Mouse (Mus musculus) urinary bladder, postnatal 36 days (tissue): ENCODE measurements around the gene Dnmt1.

Source experiments
- DNase-seq, 2 experiments: peaks; one replicate each; pipeline ENCODE4 v3.0.0; 2022; ENCODE audit warnings: low spot score in 2 of 2, mixed read lengths in 1 of 2

Gene Dnmt1

DNA sequence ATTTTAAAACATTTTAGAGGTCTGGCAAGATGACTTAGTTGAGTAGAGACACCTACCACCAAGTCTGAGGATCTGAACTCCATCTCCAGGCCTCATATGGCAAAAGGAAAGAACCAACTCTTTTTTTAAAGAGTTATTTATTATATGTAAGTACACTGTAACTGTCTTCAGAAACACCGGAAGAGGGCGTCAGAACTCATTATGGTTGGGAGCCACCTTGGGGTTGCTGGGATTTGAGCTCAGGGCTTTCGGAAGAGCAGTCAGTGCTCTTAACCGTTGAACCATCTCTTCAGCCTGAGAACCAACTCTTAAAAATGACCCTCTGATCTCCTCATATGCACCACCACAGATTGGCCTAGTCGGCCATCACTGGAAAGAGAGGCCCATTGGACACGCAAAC, 72.5 kb downstream of the Dnmt1 start:
- no peak for DNase-seq

DNA sequence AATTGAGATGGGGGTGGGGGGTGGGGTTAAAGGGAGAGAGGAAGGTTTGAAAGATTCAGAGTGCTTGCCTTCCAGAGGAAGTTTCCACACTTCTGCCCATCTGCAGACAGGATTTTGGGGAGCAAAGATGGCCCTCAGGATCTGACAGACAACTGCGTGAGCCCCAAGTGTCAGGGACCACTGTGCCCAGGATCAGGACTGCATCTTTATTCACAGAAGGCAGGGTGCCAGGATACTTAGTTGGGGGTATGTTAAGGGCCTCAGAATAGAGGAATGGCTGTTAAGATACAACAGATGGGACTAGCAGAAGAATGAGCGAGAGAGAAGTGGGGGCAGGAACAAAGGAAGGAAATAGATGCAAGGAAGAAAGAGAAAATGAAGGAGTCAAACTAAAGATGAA, 73.1 kb downstream of the Dnmt1 start:
- no peak for DNase-seq

DNA sequence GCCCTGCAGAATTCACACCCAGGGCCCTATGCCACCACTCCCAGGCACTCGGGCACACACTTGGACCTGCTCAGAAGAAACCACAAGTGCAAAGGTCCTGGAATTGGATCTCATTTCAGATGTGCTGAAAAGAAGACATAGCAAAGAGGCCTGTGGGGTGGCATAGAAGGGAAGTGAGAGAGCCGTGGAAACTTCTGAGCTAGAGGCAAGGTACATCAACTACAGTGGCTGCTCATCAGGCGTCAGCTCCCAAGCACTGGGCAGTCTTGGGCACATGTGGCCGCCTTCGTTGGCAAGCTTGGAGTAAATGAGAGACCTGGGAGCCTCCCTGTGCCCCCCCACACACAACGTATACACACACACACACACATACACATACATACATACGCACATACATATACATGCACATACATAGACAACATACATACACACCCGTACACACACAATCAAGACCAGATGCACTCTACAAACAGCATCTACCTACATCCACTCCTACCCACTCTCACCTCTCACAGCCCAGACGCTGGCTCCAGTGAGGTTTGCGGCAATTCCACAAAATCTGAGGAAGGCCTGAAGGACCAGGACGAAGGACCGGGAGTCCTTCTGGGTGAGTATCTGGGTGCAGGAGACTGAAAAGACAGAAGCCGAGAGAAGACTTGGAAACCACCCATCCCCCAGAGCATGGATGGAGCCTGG, 80.4 kb downstream of the Dnmt1 start, which contains the start of gene Angptl6:
Angptl6 (minus strand) TSS at position 631 of the 696 bp plus-strand sequence.
- no peak for DNase-seq

DNA sequence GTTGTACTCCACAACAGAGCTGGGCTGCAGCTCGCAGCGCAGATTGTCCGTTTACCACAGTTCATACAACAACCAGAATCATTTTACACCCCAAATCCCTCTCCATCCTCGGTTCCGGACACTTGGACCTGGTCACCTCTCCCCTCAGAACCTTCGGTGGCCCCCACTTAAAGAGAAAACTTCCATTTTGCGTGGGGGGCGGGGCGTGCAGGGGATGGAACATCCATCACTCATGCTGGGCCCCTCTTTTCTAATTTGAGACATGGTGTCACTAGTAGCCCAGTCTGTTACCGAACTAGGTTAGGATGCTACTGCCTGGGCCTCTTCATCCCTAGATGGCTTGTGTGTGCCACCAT, 81.0 kb downstream of the Dnmt1 start:
- DNase-seq, result no peak

DNA sequence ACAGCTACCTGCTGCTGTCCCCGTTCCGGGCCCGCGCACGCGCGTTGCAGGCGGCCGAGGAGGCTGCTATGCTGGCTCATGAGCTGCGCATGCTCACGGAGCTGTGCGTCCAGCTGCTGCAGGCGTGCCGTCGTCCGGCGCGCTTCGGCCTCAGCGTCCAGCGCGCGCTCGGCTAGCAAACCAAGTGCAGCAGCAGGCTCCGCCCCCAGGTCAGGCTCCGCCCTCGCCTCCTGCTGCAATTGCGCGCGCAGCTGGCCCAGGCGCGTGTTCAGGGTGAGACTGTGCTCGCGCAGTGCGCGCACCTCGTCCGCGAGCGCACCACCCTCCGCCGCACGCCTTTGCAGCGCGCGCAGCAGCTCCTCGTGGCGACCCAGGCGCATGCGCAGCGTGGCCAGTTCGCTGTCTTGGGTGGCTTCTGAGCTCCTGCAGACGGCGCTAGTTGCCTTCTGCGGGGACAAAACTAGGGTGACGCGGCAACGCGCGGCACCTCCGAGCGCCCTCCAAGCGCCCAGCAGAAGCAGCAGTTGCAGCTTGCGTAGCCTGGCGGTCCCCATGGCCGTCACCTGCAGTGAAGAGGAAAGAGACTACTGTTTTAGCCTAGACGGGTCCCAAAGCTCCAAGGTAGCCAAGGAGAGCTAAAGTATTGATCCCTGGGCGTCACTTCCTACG, 81.5 kb downstream of the Dnmt1 start:
- DNase-seq, result peak; percentile 99 to 100

GRCm38 (mm10) chr9:20877118-20878040, 82.3 kb downstream of the Dnmt1 start:
- DNase-seq, result no peak

- DNase-seq, result no peak
Observed at GRCm38 (mm10) chr9:20876318-20877117, 83.2 kb downstream of the Dnmt1 start.

GRCm38 (mm10) chr9:20875021-20875790, 84.5 kb downstream of the Dnmt1 start:
- no peak for DNase-seq

DNA sequence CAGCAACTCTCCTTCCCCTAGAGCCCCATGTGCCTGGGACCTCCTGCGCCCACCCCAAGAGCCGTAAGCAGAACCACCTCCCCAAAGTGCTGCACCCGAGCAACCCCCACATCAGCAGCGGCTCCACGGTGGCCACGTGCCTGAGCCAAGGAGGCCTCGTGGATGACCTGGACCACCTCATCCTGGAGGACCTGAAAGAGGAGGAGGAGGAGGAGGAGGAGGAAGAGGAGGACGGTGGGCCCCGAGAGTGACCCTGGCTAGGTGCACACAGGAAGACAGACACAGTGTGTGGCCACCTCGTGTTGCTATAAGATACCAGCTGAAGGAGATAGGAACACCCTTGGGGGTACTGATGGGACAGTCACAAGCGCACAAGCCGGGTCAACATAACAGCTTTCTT, 86.2 kb downstream of the Dnmt1 start:
- no peak for DNase-seq

- no peak for DNase-seq
Observed at GRCm38 (mm10) chr9:20872991-20873390, 86.7 kb downstream of the Dnmt1 start.

DNA sequence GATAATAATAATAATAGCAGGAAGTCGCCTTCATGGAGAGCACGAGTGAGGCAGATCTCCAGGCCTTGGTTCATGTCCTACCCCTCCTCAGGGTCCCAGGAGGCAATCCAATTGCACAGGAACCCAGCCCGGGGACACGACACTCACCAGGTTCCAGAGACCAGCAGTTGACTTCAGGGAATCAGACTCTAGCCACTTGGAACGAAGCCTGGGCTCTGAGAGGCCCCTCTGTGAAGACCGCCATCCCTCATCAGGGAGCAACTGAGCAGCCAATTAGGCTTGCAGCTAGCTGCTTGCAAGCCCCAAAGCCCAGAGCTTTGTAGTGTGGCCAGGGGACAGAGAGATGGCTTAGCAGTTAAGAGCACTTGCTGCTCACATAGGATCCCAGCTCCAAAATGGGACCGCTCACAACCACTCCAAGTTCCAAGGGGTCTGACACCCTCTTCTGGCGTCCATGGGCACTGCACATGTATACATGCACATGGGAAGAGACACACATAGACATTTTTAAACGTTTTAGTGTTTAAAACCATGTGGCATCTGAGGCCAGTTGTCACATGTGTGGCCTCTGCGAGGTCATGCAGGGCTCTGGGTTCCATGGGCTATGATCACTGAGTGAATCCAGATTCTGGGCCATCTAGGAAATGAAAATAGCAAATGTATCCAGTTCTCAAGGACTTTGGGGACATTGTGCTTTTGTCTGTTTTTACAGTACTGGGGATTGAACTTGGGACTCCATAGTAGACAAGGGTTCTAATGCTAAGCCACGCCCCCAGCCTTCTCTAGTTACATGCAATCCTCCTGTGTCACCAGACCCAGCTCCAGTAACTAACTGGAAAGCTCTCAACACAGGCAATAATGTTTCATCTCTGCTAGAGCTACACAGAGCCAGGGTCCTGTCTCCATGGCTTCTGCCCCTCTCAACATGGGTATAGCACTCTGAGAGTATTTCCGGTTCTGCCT, 89.2 kb downstream of the Dnmt1 start:
- DNase-seq, result no peak

DNA sequence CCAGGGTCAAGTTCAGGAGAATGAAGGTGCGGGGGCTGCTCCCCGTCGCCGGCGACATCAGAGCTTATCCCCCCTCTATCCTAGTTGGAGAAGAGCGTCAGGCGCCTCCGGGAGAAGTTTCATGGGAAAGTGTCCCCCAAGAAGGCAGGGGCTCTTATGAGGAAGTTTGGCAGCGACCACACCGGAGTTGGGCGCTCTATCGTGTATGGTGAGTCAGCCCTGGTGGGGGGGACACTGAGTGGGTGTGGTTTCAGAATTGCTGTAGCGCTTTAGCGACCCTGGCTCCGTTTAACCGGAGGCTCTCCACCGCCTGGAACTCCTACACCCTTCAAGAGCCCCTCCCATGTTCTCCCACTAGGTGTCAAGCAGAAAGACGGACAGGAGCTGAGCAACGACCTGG, 90.4 kb downstream of the Dnmt1 start:
- DNase-seq, result no peak

GRCm38 (mm10) chr9:20868448-20869001, 91.2 kb downstream of the Dnmt1 start, which contains the start of gene A230050P20Rik:
Gene A230050P20Rik (plus strand): TSS chr9:20868642.
- peak in 1 of 2 experiments; percentile 35 for DNase-seq

GRCm38 (mm10) chr9:20866879-20867278, 92.8 kb downstream of the Dnmt1 start:
- DNase-seq, result no peak

DNA sequence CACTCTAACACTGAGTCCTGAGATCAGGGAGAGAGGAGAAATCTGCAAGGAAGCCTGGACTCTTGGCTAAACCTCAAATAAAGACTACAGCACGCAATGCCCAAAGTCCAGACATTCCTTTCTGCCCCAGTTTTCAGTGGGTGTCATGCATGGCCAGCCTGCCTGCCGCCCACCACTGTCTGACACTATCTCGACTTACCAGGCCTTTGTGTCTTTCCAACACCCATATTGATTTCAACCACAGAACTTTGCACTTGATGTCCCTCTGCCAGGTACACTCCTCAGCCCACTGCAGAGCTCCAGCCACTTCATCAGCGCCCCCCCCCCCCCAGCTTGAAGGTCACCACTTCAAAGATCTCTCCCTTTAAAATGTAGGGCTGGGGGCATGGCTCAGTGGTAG, 97.5 kb downstream of the Dnmt1 start:
- no peak for DNase-seq

- no peak for DNase-seq
Observed at GRCm38 (mm10) chr9:20861821-20862220, 97.9 kb downstream of the Dnmt1 start.

DNA sequence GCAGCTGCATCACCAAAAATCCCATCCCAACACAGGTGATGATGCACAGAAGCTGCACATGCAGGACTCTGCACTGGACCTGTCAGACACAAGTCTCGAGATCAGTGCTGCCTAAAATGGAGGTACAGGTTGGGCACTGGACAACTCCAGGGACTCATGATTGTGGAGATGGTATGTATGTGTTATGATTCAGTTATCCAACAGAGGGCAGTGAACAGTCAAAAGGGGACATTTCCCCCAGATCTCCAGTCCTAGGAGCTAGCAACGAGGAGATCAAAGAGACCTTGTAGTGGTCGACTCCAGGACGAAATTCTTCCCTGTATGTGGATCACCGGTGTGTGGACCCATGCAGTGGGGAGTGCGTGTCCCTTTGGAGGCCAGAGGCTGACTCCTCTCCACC, 99.8 kb downstream of the Dnmt1 start:
- no peak for DNase-seq
